Mouse (Mus musculus): ENCODE measurements around the gene Gm20662.
A peak's percentile ranks its signal among the peaks of the same experiment; 100 is the strongest.

The Gm20662 gene

DNA sequence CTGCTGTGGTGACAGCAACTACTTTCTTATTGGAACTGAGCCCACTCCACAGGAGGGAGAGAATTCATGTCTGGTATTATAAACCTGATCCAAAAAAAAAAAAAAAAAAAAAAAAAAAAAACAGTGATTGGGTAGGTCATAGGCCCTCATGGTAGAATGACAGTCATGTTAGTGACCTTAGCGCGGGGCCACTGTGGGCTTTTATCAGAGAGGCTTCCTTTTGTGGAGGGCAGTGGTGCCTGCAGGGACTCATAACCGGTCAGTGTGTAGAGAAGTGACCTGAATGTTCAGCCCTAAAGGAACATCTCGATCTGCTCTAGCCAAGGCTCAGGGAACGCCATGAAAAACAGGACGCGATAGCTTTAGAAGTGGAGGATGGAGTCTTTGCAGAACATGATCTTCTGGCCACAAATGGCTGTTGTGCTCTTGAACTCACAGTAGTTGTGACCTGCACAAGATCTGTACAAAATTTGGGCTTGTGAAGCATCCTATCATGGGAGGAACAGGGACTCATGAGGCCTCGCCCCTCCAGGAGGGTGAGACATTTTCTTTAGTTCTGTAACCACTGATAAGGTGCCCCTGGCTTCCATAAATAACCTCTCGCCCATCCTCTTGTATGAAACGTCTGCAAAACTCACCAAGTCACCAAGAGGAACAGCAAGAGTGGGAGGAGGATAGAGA is 21.5 kb upstream of the Gm20662 start:
- DNase-seq (ENCODE audit: low read depth, low spot score), result no peak

DNA sequence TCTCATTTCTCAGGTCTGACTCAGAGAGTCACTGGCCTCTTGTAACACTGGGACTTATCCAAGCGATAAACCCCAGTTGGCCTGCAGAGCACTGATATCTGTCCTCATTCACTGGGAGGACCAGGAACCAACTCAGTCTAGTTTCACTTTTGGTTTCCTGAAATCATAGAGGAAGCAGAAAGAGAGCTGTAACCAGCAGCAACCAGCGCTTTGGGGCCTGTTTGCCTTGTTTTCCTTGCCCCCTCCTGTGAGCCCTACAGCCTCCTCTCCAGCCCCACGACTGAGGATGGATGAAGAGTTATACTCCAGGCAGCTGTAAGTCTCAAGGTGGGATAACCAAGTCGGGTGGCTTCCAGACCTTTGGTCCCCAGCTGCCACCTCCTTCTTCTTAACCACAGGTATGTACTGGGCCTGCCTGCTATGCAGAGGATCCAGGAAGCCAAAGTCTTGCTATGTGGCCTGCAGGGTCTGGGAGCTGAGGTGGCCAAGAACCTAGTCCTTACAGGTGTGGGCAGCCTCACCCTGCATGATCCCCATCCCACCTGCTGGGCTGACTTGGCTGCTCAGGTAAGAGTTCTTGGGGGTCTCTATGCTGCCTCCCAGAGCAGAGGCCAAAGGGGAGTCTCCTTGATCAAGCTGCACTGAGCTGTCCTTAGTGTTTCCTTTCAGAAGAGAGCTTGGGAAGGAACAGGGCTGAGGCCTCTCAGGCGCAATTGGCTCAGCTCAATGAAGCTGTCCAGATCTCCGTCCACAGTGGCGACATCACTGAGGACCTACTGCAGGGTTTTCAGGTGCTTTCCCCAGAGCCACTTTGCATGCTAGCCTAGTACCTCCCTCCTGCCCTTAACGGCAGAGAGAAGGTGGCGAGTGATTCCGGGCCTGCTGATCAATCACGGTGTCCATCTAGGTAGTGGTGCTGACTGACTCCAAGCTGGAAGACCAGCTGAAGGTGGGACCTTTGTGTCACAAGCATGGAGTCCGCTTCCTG is 20.5 kb upstream of the Gm20662 start, which contains the start of gene Uba7:
Gene Uba7 (plus strand): TSS at position 107 of the 988 bp plus-strand sequence.
- DNase-seq (ENCODE audit: low read depth, low spot score), result no peak

DNA sequence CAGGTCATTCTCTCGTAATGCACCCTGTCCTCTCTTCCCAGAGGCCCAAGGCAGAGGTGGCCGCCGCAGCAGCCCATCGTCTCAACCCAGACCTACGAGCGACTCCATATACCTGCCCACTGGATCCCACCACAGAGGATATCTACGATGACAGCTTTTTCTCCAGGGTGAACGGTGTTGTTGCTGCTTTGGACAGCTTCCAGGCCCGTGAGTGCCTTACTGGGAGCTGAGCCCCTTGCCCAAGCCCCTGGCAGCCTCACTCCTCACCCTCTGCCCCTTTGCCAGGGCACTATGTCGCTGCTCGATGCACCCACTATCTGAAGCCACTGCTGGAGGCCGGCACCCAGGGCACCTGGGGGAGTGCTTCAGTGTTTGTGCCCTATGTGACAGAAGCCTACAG is 17.3 kb upstream of the Gm20662 start:
- DNase-seq (ENCODE audit: low read depth, low spot score), result no peak

DNA sequence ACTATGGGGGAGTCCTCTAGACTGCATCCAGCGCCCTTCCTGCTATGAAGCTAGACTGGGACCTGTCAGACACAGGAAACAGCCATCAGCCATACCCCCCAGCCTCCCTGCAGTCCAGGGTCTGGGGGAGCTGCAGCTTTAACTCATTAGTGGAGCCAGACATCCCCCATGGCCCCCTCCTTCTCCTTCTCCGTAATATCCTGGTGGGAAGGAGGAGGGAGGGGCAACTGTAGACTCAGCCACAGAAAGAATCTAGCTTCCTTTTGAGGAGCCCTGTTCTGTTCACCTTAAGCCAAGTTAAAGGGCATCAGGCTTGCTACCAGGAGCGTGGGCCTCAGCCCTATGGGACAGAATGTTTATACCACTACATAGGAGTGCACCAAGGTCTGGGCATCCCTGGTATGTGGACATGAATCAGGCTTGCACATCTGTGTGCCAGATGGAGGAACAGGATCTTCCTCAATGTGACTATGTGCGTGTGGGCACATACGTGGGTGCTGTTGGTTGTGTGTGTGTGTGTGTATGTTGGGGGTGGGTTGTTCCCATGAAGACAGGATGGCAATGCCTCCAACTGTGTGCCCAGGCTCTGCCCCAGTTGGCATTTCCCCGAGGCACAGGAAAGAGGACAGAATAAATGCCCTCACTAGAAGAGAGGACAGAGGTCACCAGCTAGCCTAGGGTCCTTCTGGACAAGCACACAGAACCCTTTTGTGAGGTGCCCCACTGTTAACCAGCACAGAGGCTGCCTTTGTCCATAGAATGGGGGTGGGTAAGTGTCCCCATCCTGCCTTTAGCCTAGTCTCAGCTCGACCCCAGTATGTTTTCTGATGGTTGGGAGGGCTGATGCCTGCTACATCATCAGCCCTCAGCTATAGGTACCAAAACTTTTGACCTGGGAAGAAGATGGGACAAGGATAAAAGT is 14.2 kb upstream of the Gm20662 start:
- no peak for DNase-seq (ENCODE audit: low read depth, low spot score)

DNA sequence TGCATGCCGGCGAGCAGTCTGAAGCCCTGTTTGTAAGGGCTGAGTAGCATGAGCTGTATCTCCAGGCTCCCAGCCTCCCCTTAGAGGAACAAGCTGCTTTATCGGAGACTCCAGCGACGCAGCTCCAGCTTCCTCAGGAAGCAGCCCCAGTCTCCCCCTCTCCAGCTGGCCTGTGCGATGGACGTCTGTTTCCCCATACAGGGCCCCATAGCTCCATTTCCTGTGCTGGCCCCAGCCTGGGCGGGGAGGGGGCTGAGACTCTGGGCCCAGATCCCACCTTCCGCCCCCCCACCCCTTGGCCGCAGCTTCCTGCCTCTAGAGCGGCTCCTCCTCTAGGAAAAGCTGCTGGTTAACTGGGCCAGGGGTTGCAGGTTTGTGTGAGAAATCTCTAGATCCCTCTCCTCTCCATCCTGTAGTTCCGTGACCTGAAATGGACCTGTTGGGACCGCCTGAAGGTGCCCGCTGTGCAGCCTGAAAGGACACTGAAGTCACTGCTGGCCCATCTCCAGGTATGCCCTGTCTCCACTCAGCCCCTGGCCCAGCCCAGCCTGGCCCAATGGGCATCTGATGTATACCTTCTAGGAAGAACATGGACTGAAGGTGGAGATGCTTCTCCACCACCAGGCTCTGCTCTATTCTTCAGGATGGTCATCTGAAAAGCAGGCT is 13.3 kb upstream of the Gm20662 start, which contains the start of gene Gm20661:
Gene Gm20661 (plus strand): TSS at position 378 of the 666 bp plus-strand sequence.
- no peak for DNase-seq (ENCODE audit: low read depth, low spot score)

DNA sequence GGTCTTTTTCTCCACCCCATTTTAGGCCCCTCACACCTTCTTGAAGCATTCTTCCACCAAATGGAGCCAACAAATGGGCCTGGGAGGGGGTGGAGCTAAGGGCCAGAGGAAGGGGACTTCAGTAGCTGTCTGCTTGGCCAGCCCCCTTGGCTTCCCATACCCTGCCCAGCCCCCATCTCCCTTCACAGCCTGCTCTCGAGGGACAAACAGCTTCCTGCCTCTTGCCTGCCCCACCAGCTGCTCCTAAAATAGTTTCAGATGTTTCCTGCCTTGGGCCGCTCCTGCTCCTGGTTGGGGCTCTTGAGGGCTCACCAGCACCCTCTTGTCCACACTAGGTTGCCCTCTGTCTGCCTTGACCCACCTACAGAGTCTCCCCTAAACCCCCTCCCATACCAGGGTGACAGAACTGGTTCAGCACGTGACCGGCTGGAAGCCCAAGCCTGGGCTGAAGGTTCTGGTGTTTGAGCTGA is 12.7 kb upstream of the Gm20662 start:
- no peak for DNase-seq (ENCODE audit: low read depth, low spot score)

DNA sequence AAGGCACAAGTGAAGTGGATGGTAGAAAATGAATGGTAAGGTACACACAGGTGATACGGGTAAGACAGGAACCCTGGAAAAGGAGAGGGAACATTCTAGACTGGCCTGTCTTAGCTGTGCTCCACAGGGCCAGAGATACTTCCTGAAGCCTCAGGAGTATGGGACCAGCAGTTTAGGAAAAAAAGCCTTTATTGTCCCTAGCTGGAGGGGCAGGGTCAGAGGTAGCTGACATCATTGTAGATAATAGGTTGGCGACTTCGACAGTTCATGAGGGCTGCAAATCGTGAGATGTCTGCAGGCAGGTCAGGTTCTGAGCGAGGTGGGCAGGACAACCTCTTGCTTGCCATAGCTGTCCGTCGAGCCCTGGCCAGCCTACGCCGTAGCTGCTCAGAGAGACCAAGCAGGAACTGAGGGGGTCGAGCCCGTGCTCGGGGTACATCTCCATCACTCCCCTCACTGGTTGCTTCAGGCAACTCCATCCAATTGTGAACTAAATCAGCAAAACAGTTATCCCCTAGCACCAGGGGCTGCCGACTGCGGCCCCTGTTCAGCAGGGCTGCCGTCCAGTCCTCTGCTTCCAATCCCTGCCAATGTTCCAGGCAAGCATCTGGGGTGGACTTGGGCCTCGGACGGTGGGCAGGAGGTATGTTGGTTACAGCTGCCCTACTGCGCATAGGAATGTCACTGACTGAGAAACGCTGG is 11.9 kb upstream of the Gm20662 start:
- DNase-seq (ENCODE audit: low read depth, low spot score), result no peak

DNA sequence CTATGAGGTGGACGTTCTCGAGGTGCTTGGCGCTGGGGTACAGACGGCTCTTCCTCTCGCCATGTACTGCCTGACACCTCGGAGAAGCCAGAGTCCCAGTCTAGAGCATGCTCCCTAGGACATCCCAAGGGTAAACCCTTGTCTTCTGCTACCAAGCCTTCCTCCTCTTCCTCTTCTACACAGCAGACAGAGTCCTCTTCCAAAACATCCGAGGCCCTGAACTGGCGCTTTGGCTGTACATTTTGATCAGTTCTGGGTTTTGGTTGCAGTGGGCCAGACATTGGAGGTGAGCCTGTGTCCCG is 11.4 kb upstream of the Gm20662 start:
- DNase-seq (ENCODE audit: low read depth, low spot score), result no peak

DNA sequence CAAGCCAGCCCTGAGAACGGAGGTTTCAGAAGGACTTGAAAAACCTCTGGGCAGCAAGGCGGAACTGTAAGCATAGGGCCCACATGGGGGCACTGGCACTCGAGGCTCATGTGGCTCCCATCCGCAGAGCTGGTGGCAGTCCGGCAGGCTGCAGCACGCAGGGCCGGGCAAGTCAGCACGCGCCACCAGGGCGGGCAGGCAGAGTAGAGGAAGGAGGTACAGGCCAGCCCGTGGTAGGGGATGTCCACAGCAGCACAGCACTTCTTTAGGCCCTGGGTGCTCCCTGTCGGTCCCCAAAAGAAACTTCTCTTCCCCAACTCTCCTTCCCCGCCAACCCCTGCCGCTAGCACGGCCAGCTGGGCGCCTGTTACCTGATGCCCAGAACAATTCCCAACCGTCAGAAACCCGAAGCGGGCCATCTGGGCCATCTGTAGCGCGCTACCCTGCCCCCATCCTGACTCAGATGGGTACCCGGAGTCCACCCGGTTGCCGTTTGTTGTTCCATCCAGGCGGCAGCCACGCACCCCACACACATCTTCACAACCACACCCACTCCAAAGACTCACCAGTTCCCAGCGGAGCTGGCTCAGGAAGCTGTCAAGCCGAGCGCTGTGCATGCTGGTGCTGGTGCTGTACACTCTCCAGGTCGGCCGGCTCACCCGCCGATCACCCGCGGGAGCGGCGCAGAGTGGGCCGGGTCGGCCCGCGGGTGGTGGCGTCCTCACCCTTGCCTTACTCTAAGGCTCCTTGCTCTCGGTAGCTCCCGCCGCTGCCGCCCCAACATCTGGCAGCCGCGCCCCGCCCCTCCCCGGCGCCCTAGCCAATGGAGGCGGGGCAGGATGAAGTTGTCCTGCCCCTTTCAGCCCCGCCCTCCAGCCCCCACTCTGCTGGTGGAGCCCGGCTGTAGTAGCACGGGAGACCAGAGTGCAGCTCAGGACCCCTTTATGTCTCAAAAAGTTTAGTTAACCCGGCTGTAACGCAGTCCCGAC is 10.7 kb upstream of the Gm20662 start, which contains the start of gene Inka1:
Gene Inka1 (minus strand): TSS at position 749 of the 989 bp plus-strand sequence.
- DNase-seq (ENCODE audit: low read depth, low spot score), result peak; percentile 93

DNA sequence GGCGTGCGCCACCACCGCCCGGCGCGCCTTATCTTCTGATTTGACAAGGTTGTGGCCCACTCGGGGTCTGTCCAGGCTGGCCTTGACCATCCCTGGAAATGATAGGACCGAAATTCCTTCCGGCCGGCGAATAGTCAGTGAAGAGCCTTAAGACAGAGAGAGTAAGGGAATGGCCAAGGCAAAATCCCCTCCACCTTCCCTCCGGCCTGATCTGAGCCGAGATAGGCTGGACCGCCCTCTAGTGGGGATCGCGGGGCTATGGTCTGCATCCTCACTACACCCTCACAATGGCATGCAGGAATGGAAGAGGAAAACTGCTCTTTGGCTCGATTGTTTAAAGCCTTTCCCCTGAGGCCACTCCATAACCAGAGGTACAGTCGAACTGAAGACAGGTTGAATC is 9.8 kb upstream of the Gm20662 start:
- peak; percentile 92 for DNase-seq (ENCODE audit: low read depth, low spot score)

DNA sequence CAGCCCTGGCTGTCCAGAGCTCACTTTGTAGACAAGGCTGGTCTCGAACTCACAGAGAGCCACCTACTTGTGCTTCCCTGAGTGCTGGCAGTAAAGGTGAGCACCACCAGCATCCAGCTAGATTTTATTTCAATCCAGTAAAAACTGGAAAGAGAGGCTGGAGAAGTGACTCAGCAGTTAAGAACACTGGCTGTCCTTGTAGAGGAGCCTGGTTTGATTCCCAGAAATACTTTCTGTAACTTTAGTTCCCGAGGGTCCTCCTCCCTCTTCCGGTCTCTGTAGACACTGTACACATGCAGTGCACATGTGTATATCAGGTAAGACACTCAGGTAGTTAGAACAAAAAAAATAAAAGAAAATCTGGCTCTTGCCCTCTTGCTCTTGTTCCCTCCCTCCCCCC is 8.2 kb upstream of the Gm20662 start:
- peak; percentile 26 for DNase-seq (ENCODE audit: low read depth, low spot score)

DNA sequence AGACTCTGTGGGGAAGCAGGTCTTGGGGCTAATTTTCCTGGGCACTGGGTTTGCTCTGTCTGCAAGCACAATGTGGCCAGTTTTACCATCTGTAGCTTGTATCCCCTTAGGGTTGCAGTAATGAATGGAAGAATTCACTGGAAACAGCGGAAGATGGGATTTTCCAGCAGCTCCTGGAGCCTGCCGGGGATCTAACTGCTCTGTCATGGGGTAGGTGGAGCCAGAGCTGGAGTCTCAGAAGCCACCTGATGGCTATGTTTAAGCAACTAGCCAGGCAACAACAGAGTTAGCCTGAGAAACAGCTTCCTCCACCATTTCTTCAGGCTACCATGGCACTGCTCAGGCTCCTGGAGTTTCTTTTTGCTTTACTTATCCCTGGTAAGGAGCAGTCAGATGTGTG is 4.0 kb upstream of the Gm20662 start, which contains the start of gene Cdhr4:
Gene Cdhr4 (plus strand): TSS at position 301 of the 400 bp plus-strand sequence.
- peak; percentile 30 for DNase-seq (ENCODE audit: low read depth, low spot score)

DNA sequence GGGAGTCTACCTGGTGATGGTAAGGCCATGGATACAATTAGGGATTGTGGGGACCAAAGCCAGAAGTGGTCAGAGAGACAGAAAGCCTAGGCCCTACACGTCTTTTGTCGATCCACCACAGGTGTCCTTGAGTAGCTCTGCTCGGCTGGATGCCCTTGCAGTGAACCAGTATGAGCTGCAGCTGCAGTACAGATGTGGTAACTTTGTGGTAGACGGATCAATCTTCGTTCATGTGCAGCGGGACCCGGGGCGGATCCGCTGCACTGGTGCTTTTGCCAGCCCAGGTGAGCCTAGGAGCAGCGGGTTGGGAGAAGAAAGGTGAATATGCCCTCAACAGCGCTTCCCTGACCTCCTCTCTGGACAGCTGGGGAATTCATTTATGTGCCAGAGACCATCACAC is 3.1 kb upstream of the Gm20662 start:
- no peak for DNase-seq (ENCODE audit: low read depth, low spot score)

DNA sequence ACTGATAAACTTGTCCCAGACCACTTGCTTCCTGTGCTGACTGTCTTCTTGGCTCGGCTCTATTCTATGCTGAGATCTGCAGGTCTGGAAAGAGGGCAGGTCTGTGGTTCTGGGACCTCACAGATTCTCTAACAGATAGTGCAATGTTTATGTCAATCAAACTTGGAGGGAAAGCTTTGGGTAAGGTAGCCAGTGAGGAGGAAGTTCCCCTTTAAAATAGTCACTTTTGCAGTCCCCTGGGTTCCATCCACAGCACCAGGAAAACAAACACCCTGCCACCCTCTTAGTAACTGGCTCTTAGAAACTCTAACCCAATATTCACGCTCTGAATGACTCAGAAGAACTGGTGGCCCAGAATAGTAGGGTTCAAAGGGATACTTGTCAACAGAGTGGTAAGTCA is 1.7 kb upstream of the Gm20662 start:
- no peak for DNase-seq (ENCODE audit: low read depth, low spot score)

DNA sequence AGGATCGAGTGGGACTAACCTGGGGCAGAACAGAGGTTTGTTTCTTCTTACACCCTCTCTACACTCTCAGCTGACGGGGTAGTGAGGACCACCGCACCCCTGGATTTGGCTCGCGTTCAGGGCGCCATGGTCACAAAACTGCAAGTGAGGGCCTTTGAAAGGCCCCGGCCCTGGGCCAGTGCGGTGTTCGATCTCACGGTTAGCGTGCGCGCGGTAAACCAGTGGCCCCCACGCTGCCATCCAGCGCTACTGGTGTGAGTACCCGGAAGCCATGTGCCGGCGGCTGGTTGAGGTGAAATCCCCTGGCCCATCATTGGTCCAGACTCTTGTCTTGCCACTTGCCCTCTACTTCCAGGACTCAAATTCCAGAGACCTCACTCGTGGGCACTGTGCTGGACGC is 636 bp upstream of the Gm20662 start:
- DNase-seq (ENCODE audit: low read depth, low spot score), result peak; percentile 40

DNA sequence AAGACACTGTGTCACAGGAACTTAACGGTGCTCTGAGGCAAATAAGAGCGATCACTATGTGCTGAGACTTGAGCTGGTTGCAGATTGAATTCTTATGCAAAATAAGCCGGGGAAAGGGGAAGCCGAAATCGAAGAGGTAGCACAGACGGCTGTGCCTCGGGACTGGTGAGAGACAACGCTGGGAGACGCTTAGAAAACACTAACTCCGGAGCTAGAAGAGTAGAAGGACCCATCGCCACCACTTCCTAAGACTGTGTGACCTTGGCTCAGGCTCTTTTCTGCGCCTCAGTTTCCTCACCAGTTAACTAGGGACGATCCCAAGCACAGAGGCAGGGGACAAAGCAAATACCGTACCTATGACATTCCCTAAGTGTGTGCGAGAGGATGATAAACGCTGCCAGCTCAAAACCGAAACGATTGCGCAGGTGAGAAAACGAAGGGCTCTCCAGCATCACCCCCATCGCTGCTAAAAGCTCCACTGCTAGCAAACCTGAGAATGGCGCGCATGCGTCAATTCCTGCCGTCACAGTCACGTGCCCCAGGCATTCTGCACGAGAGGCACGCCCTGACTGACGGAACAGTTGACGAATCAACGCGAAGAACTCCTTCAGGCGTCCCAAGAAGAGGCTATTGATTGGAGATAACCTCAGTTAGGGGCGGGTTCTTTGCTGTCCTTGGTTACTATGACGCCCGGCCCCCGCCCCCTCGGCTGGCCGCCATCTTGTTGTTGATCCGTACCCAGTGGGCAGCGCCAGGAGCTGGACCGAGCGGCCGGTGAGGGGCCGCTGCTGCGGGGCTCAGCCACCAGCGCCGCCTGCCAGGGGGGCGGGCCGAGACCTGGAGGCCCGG is 6.0 kb downstream of the Gm20662 start, which contains the start of gene Ip6k1:
Gene Ip6k1 (plus strand): TSS at position 580 of the 849 bp plus-strand sequence.
- DNase-seq (ENCODE audit: low read depth, low spot score), result peak; percentile 100

DNA sequence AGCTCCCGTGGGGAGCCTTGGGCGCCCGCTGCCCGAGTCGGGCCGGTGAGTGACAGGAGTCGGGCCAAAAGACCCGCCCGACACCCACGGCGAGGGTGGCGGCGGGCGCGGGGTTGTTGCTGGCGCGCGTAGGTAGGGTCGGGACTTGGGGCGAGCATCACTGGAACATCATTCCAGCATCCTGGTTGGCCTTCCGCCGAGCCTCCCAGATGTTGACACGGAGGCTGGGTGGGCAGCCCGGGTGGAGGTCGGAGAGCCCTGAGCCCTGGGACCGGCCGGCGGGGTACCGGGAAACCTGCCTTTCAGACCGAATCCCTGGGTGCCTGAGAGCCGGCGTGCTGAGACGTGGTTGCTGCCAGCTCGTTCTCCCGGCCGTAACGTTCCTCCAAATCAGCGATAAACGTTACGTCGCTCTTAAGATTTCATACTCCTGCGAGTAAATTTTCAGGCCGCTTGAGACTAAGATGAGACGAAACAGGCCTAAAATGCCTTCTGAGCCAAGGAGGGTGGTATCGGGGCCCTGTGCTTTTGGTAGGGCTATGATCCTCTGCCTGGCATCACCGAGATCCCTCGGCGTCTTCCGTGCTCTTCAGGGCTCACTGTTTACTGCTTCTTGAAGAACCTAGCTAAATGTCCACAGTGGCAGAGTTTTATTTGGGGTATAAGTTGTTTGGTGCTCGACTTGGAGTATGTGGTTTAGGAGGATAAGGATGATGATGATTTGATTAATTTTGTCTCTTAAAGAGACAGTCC is 6.8 kb downstream of the Gm20662 start:
- no peak for DNase-seq (ENCODE audit: low read depth, low spot score)
